Mouse (Mus musculus) CD8-positive naive resting alpha-beta T cell, adult 2 months (primary cell): ENCODE results near the gene Rnf19b.
A peak's percentile ranks its signal among the peaks of the same experiment; 100 is the strongest.

Experiments used
- DNase-seq, 2 experiments: peaks; one replicate each; pipeline ENCODE4 v3.0.0; 2022; ENCODE audit warnings: low read depth in 2 of 2, low spot score in 2 of 2

The Rnf19b gene

GRCm38 (mm10) chr4:129067638-129068415 lies 9.8 kb downstream of the Rnf19b start:
- DNase-seq, result no peak

- DNase-seq, result no peak
These were observed 10.8 kb downstream of the Rnf19b start for GRCm38 (mm10) chr4:129068848-129069247.

DNA sequence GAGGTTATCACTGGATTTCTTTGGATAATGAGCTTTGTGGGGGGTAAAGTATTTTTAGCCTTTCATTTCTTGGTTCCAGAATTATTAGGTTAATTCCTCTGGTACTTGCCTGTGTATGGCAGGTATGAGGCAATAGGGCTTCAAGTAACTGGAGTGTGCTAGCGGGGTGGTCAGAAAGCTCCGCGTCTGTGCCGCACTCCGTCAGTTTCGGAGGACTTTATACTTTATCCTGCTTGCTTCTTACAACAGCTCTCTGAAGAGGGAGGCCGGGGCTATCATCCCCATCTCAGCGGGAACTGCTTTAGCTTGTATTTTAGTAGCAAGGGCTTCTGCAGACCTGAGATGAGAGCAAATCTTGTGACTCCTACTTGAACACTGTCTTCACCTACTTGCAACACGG lies 21.1 kb downstream of the Rnf19b start:
- DNase-seq, result no peak

GRCm38 (mm10) chr4:129081041-129081440 lies 23.0 kb downstream of the Rnf19b start:
- no peak for DNase-seq

- no peak for DNase-seq
These were observed 23.4 kb downstream of the Rnf19b start for GRCm38 (mm10) chr4:129081512-129081911.

DNA sequence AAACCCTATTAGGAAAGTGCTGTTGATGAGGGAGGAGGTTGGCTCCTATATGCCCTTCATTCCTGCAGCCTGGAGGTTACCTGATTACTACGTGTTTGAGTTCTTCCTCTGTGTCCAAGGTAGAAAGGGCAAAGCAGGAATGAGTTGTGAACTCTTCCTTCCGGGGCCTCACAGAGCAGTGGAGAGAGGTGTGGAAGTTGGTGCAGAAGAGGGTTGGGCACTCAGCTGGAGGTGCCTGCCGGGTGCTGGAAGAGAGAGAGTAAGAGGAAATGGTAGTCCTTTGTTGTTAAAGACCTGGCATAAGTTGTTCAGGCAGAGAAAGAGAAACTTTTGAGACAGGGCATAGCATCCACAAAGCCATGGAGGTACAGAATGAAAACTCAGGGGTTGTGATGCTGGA lies 23.9 kb downstream of the Rnf19b start:
- DNase-seq, result no peak

DNA sequence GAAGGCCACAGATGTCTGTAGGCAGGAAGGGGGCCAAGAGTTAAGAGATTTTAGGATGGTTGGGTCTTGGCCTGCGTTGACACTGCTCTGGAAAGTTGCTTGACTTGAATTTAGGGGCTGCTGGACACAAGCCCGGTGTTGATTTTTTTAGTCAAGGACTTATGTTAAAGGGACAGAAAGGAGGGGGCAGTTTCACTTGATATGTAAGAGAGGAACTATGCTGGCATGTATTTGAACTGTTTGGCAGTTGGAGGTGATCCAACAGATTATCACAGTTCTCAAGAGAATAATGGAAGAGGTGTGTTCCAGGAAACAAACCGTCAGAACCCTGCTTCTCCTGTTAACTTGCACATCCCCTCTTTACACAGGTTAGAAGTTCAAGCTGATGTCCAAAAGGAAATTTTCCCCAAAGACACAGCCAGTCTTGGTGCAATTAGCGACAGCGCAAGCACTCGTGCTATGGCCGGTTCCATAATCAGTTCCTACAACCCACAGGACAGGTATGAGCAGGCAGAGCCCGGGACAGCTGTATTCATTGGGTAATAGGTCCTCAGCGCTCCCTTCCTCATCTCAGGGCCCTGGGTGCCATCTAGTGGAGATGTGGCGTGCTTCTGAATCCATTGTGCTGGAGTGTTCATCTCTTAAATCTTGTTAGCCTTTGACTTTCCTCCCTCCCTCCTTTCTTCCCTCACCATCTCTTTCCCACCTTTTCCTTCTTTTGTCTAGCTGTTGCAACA lies 24.5 kb downstream of the Rnf19b start:
- peak; percentile 50 to 57 for DNase-seq

DNA sequence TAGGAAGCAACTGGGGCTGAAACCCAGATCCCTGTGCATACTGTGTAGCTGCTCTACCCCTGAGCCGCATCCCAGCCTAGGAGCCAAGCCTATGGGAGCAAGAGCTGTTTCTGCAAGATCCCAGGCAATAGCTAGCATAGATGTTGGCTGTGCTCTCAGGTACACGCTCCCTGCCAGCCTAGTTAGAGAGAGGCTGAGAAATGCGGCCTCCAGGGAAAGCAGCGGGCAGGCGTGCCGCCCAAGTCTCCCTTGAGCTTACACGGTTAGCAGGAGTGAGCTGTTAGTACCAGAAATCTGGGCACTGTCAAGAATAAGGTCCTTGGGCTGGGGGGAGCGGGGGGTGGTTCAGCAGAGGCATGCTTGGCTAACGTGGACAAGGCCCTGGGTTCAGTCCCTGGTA lies 26.8 kb downstream of the Rnf19b start:
- no peak for DNase-seq

- peak; percentile 64 to 78 for DNase-seq
These were observed 28.0 kb downstream of the Rnf19b start for GRCm38 (mm10) chr4:129086078-129086477.

GRCm38 (mm10) chr4:129087850-129088249 lies 29.8 kb downstream of the Rnf19b start:
- no peak for DNase-seq

DNA sequence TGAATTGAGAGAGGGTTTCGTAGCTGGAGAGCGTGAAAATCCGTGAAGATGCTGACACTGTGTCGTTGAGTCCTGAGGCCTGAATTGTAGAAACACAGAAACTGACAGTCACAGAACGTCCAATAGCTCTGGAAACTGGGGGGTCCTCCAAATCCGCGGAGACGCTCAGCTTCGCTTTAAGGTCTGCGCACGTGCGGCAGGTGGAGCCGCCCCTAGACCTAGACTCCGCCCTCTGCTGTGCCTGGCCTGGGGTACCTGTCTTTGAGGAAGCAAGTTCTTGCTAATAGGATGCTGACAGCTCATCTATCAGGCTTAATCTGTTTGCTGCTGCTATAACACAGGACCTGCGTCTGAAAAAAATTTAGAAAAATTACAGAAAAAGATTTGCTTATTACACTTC lies 37.2 kb downstream of the Rnf19b start:
- DNase-seq, result no peak

- no peak for DNase-seq
These were observed 38.9 kb downstream of the Rnf19b start for GRCm38 (mm10) chr4:129097006-129097405.

DNA sequence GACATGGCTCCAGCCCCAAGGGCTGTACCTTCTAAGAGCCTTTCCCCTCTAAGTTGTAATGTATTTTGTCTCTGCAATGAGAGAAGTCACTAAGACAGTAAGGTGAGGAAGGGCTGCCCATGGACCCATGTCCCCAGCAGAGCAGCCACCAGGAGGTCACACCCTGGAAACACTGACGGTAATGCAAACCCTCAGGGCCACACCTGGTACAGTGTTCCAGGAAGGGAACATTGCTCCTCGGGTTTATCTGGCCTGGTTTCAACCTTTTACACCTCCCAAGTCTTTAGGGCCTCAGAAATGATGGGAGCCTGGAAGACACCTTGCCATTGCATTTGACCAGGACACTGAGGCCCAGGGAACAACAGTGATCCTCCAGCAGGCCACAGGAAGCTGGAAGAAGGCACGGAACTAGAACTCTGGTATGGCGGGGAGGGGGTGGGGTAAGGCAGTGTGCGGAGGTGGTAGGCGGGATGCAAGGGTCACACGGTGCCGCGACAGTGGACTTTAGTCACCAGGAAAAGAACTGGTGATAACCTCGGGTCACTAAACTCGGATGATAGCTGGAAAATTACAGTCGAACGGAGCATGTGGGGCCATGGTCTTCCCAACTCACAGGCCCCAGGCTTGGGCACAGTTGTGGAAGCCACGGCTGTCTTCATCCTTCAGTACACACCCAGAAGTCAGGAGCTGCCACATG lies 44.2 kb downstream of the Rnf19b start:
- DNase-seq, result no peak

GRCm38 (mm10) chr4:129105356-129105755 lies 47.3 kb downstream of the Rnf19b start, which contains the start of gene Tmem54:
Gene Tmem54, plus strand, starts transcription at chr4:129105548.
- DNase-seq, result no peak

GRCm38 (mm10) chr4:129106073-129106472 lies 48.0 kb downstream of the Rnf19b start:
- no peak for DNase-seq

DNA sequence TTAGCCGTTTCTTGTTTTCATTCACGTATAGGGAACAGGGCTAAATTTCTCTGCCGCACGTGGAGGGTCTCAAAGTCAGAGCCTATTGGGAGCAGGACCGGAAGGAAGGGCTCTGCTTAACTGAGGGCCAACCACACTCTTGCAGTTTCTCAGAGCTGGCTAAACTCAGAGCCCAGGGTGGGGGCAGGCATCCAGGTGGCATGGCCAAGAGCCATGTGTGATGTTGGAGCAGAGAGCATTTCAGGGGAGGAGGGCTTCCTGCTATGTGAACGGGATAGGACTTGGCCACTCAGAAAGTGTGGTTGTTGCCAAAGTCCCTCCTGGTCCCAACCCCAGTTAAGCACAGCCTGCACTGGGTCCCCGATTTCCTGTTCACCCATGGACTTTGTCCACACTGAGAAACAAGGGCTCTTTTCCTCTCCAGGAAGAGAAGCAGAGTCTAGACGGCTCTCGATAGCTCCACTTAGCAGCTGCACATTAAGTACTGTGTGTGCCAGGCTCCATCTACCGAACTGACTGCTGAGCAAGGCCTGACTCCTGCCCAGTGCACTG lies 49.4 kb downstream of the Rnf19b start:
- DNase-seq, result no peak

DNA sequence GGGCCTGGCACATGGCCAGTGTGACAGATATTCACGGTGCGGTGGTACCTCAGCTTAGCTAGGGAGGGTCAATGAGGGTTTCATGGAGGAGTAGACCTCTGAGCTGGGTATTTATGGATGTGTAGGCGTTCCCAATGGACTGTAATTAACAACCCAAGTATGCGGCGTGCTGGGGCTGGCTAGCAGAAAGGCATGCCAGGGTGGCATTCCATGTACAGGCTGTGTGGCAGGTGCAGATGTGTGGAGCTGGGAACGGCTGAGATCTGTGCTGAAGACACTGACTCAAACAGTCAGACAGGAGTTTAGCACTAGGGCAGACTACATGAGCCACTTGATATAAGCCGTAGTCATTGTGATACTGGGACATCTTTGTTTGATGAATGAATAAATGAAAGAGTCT lies 50.6 kb downstream of the Rnf19b start:
- no peak for DNase-seq

DNA sequence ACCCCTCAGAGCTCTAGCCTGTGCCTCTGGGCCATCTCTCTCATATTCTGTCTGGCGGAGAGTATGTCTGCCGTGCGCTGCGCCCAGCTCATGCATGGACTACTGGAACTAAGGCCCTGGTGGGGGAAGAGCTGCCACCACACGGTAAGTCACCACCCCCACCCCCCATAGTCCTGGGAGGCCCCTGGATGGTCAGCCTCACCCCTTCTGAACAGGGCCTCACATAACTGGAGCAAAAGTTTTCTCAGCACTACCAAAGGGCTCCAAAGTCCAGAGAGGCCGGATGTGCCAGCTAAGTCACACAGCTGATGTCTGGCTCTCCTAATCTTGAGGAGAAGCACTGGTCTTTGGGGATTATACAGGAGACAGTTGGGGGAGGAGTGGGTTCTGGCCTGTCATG lies 52.7 kb downstream of the Rnf19b start:
- no peak for DNase-seq

- no peak for DNase-seq
These were observed 53.3 kb downstream of the Rnf19b start for GRCm38 (mm10) chr4:129111350-129111749.

DNA sequence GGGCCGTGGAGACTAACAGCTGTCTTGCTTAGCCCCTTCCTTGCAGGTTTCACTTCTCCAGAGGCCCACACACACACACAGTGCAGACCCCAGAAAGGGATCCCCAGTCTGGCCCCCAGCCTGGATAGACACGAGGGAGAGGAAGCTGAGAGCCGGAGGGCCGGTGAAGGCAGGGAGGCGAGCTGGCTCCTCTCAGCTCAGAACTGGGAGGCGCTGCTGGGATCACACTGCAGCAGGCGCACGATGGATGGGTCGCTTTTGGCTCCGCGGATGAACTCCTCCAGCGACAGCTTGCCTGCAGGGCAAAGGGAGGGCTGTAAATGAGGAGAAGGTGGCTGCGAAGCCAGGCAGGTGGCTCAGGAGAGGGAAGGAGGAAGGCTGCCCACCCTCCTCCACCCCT lies 54.2 kb downstream of the Rnf19b start:
- no peak for DNase-seq
